Mouse (Mus musculus): ENCODE data around the gene Gtpbp4. TPM values are rescaled to one million over a fixed set of nuclear protein-coding genes. Genes with fewer than 3 reads are reported as not detected.

Gtpbp4 gene
- polyA plus RNA-seq, 1 experiment from 2014 or later, result 89.6 TPM

GRCm38 (mm10) chr13:9027251-9027650, 31.4 kb upstream of the Gtpbp4 start:
- Histone ChIP-seq H3K9ac (no peak overlapping the region), H3K4me3 (ENCODE audit: low read depth, low read length) (no peak overlapping the region), H3K9me3 (ENCODE audit: low read depth, low read length) (no peaks in the 10 kb centered on the region), H3K27me3 (ENCODE audit: insufficient read depth, low read length) (no peaks in the 10 kb centered on the region), H3K4me2 (no peak overlapping the region), H3K4me1 (ENCODE audit: insufficient read depth) (no peaks in the 10 kb centered on the region), H3K27ac (ENCODE audit: low read depth) (no peak overlapping the region), H3K36me3 (ENCODE audit: insufficient read depth) (no peaks in the 10 kb centered on the region)
- DNase-seq (no peak), ATAC-seq (ENCODE audit: insufficient read depth) (no peak)
- no peak for TF ChIP-seq CTCF (IDR thresholded peaks at IDR 0.05; ENCODE audit: low read depth)
- 13% methylated on average over 1 of the region's 1 CpGs for WGBS

- Histone ChIP-seq H3K9ac (no peak overlapping the region), H3K9me3 (ENCODE audit: low read depth, low read length) (no peaks in the 10 kb centered on the region), H3K36me3 (ENCODE audit: insufficient read depth) (no peaks in the 10 kb centered on the region), H3K4me1 (ENCODE audit: insufficient read depth) (no peaks in the 10 kb centered on the region), H3K4me3 (ENCODE audit: low read depth, low read length) (no peak overlapping the region), H3K4me2 (no peak overlapping the region), H3K27me3 (ENCODE audit: insufficient read depth, low read length) (no peaks in the 10 kb centered on the region), H3K27ac (ENCODE audit: low read depth) (no peak overlapping the region)
- no peak for DNase-seq
- TF ChIP-seq CTCF (IDR thresholded peaks at IDR 0.05; ENCODE audit: low read depth), result no peak
- ATAC-seq (ENCODE audit: insufficient read depth), result no peak
- WGBS, result 80% methylated on average over 1 of the region's 1 CpGs
These were observed 26.7 kb upstream of the Gtpbp4 start for GRCm38 (mm10) chr13:9022623-9023022.

- no peak for DNase-seq
These were observed 25.7 kb upstream of the Gtpbp4 start for GRCm38 (mm10) chr13:9021556-9021955.

GRCm38 (mm10) chr13:9019713-9020112, 23.8 kb upstream of the Gtpbp4 start:
- H3K36me3 ChIP-seq (ENCODE audit: insufficient read depth), result no peaks in the 10 kb centered on the region
- H3K4me1 ChIP-seq (ENCODE audit: insufficient read depth), result no peaks in the 10 kb centered on the region
- no peak for TF ChIP-seq CTCF (IDR thresholded peaks at IDR 0.05; ENCODE audit: low read depth)
- H3K4me3 ChIP-seq (ENCODE audit: low read depth, low read length), result no peak overlapping the region
- H3K4me2 ChIP-seq, result no peak overlapping the region
- no peaks in the 10 kb centered on the region for H3K27me3 ChIP-seq (ENCODE audit: insufficient read depth, low read length)
- WGBS, result 68% methylated on average over 4 of the region's 4 CpGs
- DNase-seq (no peak), ATAC-seq (ENCODE audit: insufficient read depth) (no peak)
- no peaks in the 10 kb centered on the region for H3K9me3 ChIP-seq (ENCODE audit: low read depth, low read length)
- no peak overlapping the region for H3K9ac ChIP-seq
- H3K27ac ChIP-seq (ENCODE audit: low read depth), result no peak overlapping the region

More at GRCm38 (mm10) chr13:9021556-9021955, 25.7 kb upstream of the Gtpbp4 start:
- H3K27ac ChIP-seq (ENCODE audit: low read depth), result no peak overlapping the region
- H3K9me3 ChIP-seq (ENCODE audit: low read depth, low read length), result no peaks in the 10 kb centered on the region
- WGBS, result 70% methylated on average over 7 of the region's 7 CpGs
- H3K36me3 ChIP-seq (ENCODE audit: insufficient read depth), result no peaks in the 10 kb centered on the region
- H3K27me3 ChIP-seq (ENCODE audit: insufficient read depth, low read length), result no peaks in the 10 kb centered on the region
- no peaks in the 10 kb centered on the region for H3K4me1 ChIP-seq (ENCODE audit: insufficient read depth)
- H3K4me2 ChIP-seq, result no peak overlapping the region
- H3K4me3 ChIP-seq (ENCODE audit: low read depth, low read length), result no peak overlapping the region
- no peak overlapping the region for H3K9ac ChIP-seq
- ATAC-seq (ENCODE audit: insufficient read depth), result no peak
- TF ChIP-seq CTCF (IDR thresholded peaks at IDR 0.05; ENCODE audit: low read depth), result no peak

GRCm38 (mm10) chr13:9018974-9019587, 23.2 kb upstream of the Gtpbp4 start:
- no peak overlapping the region for H3K27ac ChIP-seq (ENCODE audit: low read depth)
- no peak for DNase-seq
- no peak overlapping the region for H3K9ac ChIP-seq
- H3K4me2 ChIP-seq, result no peak overlapping the region
- no peak for ATAC-seq (ENCODE audit: insufficient read depth)
- H3K27me3 ChIP-seq (ENCODE audit: insufficient read depth, low read length), result no peaks in the 10 kb centered on the region
- no peaks in the 10 kb centered on the region for H3K36me3 ChIP-seq (ENCODE audit: insufficient read depth)
- TF ChIP-seq CTCF (IDR thresholded peaks at IDR 0.05; ENCODE audit: low read depth), result no peak
- H3K4me1 ChIP-seq (ENCODE audit: insufficient read depth), result no peaks in the 10 kb centered on the region
- no peak overlapping the region for H3K4me3 ChIP-seq (ENCODE audit: low read depth, low read length)
- no peaks in the 10 kb centered on the region for H3K9me3 ChIP-seq (ENCODE audit: low read depth, low read length)
- WGBS, result 54% methylated on average over 2 of the region's 2 CpGs

- H3K4me1 ChIP-seq (ENCODE audit: insufficient read depth), result no peaks in the 10 kb centered on the region
- no peaks in the 10 kb centered on the region for H3K36me3 ChIP-seq (ENCODE audit: insufficient read depth)
- 5% methylated on average over 8 of the region's 8 CpGs for WGBS
- H3K9me3 ChIP-seq (ENCODE audit: low read depth, low read length), result no peaks in the 10 kb centered on the region
- no peak overlapping the region for H3K27ac ChIP-seq (ENCODE audit: low read depth)
- H3K9ac ChIP-seq, result no peak overlapping the region
- H3K27me3 ChIP-seq (ENCODE audit: insufficient read depth, low read length), result no peaks in the 10 kb centered on the region
- DNase-seq (peak; percentile 9), ATAC-seq (ENCODE audit: insufficient read depth) (no peak)
- TF ChIP-seq CTCF (IDR thresholded peaks at IDR 0.05; ENCODE audit: low read depth), result no peak
- no peak overlapping the region for H3K4me2 ChIP-seq
- H3K4me3 ChIP-seq (ENCODE audit: low read depth, low read length), result no peak overlapping the region
These were observed 21.3 kb upstream of the Gtpbp4 start for GRCm38 (mm10) chr13:9017190-9017589.

- Histone ChIP-seq H3K4me1 (ENCODE audit: insufficient read depth) (no peaks in the 10 kb centered on the region), H3K9me3 (ENCODE audit: low read depth, low read length) (no peaks in the 10 kb centered on the region), H3K27ac (ENCODE audit: low read depth) (no peak overlapping the region), H3K4me2 (no peak overlapping the region), H3K36me3 (ENCODE audit: insufficient read depth) (no peaks in the 10 kb centered on the region), H3K4me3 (ENCODE audit: low read depth, low read length) (no peak overlapping the region), H3K9ac (no peak overlapping the region), H3K27me3 (ENCODE audit: insufficient read depth, low read length) (no peaks in the 10 kb centered on the region)
- no peak for TF ChIP-seq CTCF (IDR thresholded peaks at IDR 0.05; ENCODE audit: low read depth)
- 13% methylated on average over 3 of the region's 3 CpGs for WGBS
- ATAC-seq (ENCODE audit: insufficient read depth) (no peak; the same call in 1 of the 2 replicates), DNase-seq (peak; percentile 28)
These were observed 18.5 kb upstream of the Gtpbp4 start for GRCm38 (mm10) chr13:9014431-9014830.

Data from lung, embryonic 14.5 days (tissue).